Mouse (Mus musculus): Measurements from ENCODE around the gene Slc7a8.

The Slc7a8 gene

GRCm38 (mm10) chr14:54701298-54701697, 80.4 kb downstream of the Slc7a8 start:
- DNase-seq (ENCODE audit: low spot score in 2 of 2): peak; percentile 37 to 48

GRCm38 (mm10) chr14:54699586-54699985, 82.2 kb downstream of the Slc7a8 start:
- no peak for DNase-seq (ENCODE audit: low spot score in 2 of 2)

- no peak for DNase-seq (ENCODE audit: low spot score in 2 of 2)
Measured at GRCm38 (mm10) chr14:54698733-54699132, 83.0 kb downstream of the Slc7a8 start, which contains the start of gene Gm29776. Gm29776 (minus strand) TSS chr14:54698833.

GRCm38 (mm10) chr14:54696752-54697151, 85.0 kb downstream of the Slc7a8 start:
- DNase-seq (ENCODE audit: low spot score in 2 of 2): no peak

GRCm38 (mm10) chr14:54695042-54695441, 86.7 kb downstream of the Slc7a8 start:
- no peak for DNase-seq (ENCODE audit: low spot score in 2 of 2)

GRCm38 (mm10) chr14:54687251-54687650, 94.5 kb downstream of the Slc7a8 start:
- no peak for DNase-seq (ENCODE audit: low spot score in 2 of 2)

GRCm38 (mm10) chr14:54686522-54687143, 95.1 kb downstream of the Slc7a8 start, which contains the start of gene Acin1:
Acin1 (minus strand) TSS chr14:54686931.
- peak; percentile 100 for DNase-seq (ENCODE audit: low spot score in 2 of 2)

GRCm38 (mm10) chr14:54686063-54686521, 95.7 kb downstream of the Slc7a8 start, which contains the start of gene 1700123O20Rik:
1700123O20Rik (plus strand) TSS chr14:54686216.
- DNase-seq (ENCODE audit: low spot score in 2 of 2): no peak

GRCm38 (mm10) chr14:54685471-54685870, 96.3 kb downstream of the Slc7a8 start:
- DNase-seq (ENCODE audit: low spot score in 2 of 2): no peak

GRCm38 (mm10) chr14:54682396-54682795, 99.3 kb downstream of the Slc7a8 start:
- DNase-seq (ENCODE audit: low spot score in 2 of 2): no peak

- DNase-seq (ENCODE audit: low spot score in 2 of 2): no peak
Measured at GRCm38 (mm10) chr14:54678657-54679304, 103.0 kb downstream of the Slc7a8 start.

GRCm38 (mm10) chr14:54676290-54676689, 105.5 kb downstream of the Slc7a8 start:
- no peak for DNase-seq (ENCODE audit: low spot score in 2 of 2)

GRCm38 (mm10) chr14:54674317-54674716, 107.4 kb downstream of the Slc7a8 start:
- no peak for DNase-seq (ENCODE audit: low spot score in 2 of 2)

Data from frontal cortex, postnatal 25 days (tissue).